9 mouse cellular contexts compared by ENCODE assay signal in genomic region chr11:106255174-106255573, GRCm38 (mm10). TPM values are rescaled to one million over a fixed set of nuclear protein-coding genes. Genes with fewer than 3 reads are reported as not detected.
DNase-seq lines count a peak whose midpoint lies in the region; ATAC-seq and TF ChIP-seq lines count a peak whose summit lies in the region.
"Had no signal": no experiment of that assay in that cellular context is flagged by ENCODE, and none has a peak within 500 bp of the region (broad histone marks: within the 10 kb centered on the region; RNA-seq: fewer than 3 reads in every experiment).

No protein-coding gene starts in this region.

- H3K4me1 ChIP-seq in embryonic fibroblast, embryonic 13.5 days (ENCODE audit: control insufficient read depth, insufficient read depth, low read length) = peaks cover 4% of the 10 kb centered on the region; the same call in 1 of the 2 replicates
- peaks cover 20% of the 10 kb centered on the region for H3K4me1 ChIP-seq in limb, embryonic 13.5 days
- H3K4me1 ChIP-seq in small intestine, adult 2 months (ENCODE audit: control insufficient read depth, insufficient read depth, insufficient read length, low read length) = peaks cover 6% of the 10 kb centered on the region; the same call in 1 of the 2 replicates

- TF ChIP-seq CTCF in embryonic fibroblast, embryonic 13.5 days (IDR thresholded peaks at IDR 0.05; ENCODE audit: borderline replicate concordance, insufficient read depth, low read length) = no peak
- TF ChIP-seq CTCF in small intestine, adult 2 months (IDR thresholded peaks at IDR 0.05; ENCODE audit: extremely low read depth, insufficient read length, insufficient replicate concordance, low read depth, low read length) = no peak

- no peaks in the 10 kb centered on the region for H3K27me3 ChIP-seq in limb, embryonic 13.5 days
- H3K27me3 ChIP-seq in small intestine, adult 2 months (ENCODE audit: control insufficient read depth, insufficient read depth, low read length) = no peaks in the 10 kb centered on the region

- peak overlapping the region; percentile 87 for H3K4me3 ChIP-seq in embryonic fibroblast, embryonic 13.5 days (ENCODE audit: insufficient read depth, low read length)
- peak overlapping the region; percentile 85 for H3K4me3 ChIP-seq in limb, embryonic 13.5 days
- H3K4me3 ChIP-seq in small intestine, adult 2 months (ENCODE audit: low read depth, low read length) = peak overlapping the region; percentile 77

- H3K4me2 ChIP-seq in limb, embryonic 13.5 days (replicated peaks) = peak overlapping the region; percentile 99

- intact Hi-C loops in heart, postnatal 25 days (cut with DNase I) = no loop called here

- H3K9ac ChIP-seq in limb, embryonic 13.5 days = peak overlapping the region; percentile 91

- H3K36me3 ChIP-seq in limb, embryonic 13.5 days = peaks cover 69% of the 10 kb centered on the region
- H3K36me3 ChIP-seq in small intestine, adult 2 months (ENCODE audit: control insufficient read depth, insufficient read depth, low read length) = peaks cover 32% of the 10 kb centered on the region

- DNase-seq in heart, adult 11 months = peak; percentile 95
- DNase-seq in heart, postnatal 25 days (ENCODE audit: low spot score) = no peak
- peak; percentile 27 for DNase-seq in CD4-positive helper T cell, adult 2 months (ENCODE audit: low read depth, low spot score)
- DNase-seq in frontal cortex, adult 2 months (ENCODE audit: extremely low spot score in 1 of 2, low spot score in 1 of 2) = no peak
- no peak for DNase-seq in kidney, postnatal 25 days

- no peak for ATAC-seq in limb, embryonic 13.5 days (ENCODE audit: low FRiP score, low read depth)

- H3K27ac ChIP-seq in embryonic fibroblast, embryonic 13.5 days (ENCODE audit: insufficient read depth, low read length) = peak overlapping the region; percentile 16; the same call in 1 of the 2 replicates
- 0 out of 2 replicates have a peak overlapping the region, but pooled peaks have one; percentile 55 for H3K27ac ChIP-seq in limb, embryonic 13.5 days
- H3K27ac ChIP-seq in small intestine, adult 2 months (ENCODE audit: insufficient read depth, low read depth, low read length) = no peak overlapping the region

- no peaks in the 10 kb centered on the region for H3K9me3 ChIP-seq in limb, embryonic 13.5 days

- 4% methylated on average over 22 of the region's 22 CpGs for WGBS in limb, embryonic 13.5 days
- 1% methylated on average over 22 of the region's 22 CpGs for WGBS in small intestine, adult 2 months

- TF ChIP-seq POLR2A in embryonic fibroblast, embryonic 13.5 days (IDR thresholded peaks at IDR 0.05; ENCODE audit: low read depth, low read length) = no peak
- no peak for TF ChIP-seq POLR2A in small intestine, adult 2 months (IDR thresholded peaks at IDR 0.05; ENCODE audit: low read depth, low read length)

RNA-seq across cellular contexts. Expression of gene Ftsj3, which starts 0.7 kb away (rescaled TPM):
- 10 to 100 TPM; 20.8 to 21.8 TPM for total RNA-seq in heart, postnatal 25 days (2021)
- 49.5 and 60.5 TPM in 2 replicates for polyA plus RNA-seq in embryonic fibroblast, embryonic 13.5 days (2011; ENCODE audit: insufficient read length, low read depth, missing spikeins)
- polyA plus RNA-seq in limb, embryonic 13.5 days (2015; fragmentation: Nextera tagmentation; extraction: Ambion mirVana) = 56.4 and 58.5 TPM in 2 replicates
- polyA plus RNA-seq in small intestine, adult 2 months (2012; rRNA removed) = 2.8 and 3.9 TPM in 2 replicates
- 23.7 and 28.1 TPM in 2 replicates for polyA plus RNA-seq in frontal cortex, adult 2 months (2012; rRNA removed)

RNA-seq across cellular contexts. Expression of gene Psmc5, which starts 0.8 kb away (rescaled TPM):
- total RNA-seq in heart, postnatal 25 days (2021) = 100 to 1,000 TPM; 103 to 107 TPM
- 141 and 156 TPM in 2 replicates for polyA plus RNA-seq in embryonic fibroblast, embryonic 13.5 days (2011; ENCODE audit: insufficient read length, low read depth, missing spikeins)
- polyA plus RNA-seq in limb, embryonic 13.5 days (2015; fragmentation: Nextera tagmentation; extraction: Ambion mirVana) = 320 and 338 TPM in 2 replicates
- polyA plus RNA-seq in small intestine, adult 2 months (2012; rRNA removed) = 10.2 and 19.4 TPM in 2 replicates
- polyA plus RNA-seq in frontal cortex, adult 2 months (2012; rRNA removed) = 229 and 247 TPM in 2 replicates

RNA-seq across cellular contexts. Expression of gene Smarcd2, which starts 17.6 kb away (rescaled TPM):
- total RNA-seq in heart, postnatal 25 days (2021) = 10 to 100 TPM; 17.7 to 21.5 TPM
- 50.4 and 64.3 TPM in 2 replicates for polyA plus RNA-seq in embryonic fibroblast, embryonic 13.5 days (2011; ENCODE audit: insufficient read length, low read depth, missing spikeins)
- 82.6 and 82.7 TPM in 2 replicates for polyA plus RNA-seq in limb, embryonic 13.5 days (2015; fragmentation: Nextera tagmentation; extraction: Ambion mirVana)
- 40.6 and 101 TPM in 2 replicates for polyA plus RNA-seq in small intestine, adult 2 months (2012; rRNA removed)
- polyA plus RNA-seq in frontal cortex, adult 2 months (2012; rRNA removed) = 32.1 and 33.5 TPM in 2 replicates

RNA-seq across cellular contexts. Expression of gene Tcam1, which starts 21.3 kb away (rescaled TPM):
- total RNA-seq in heart, postnatal 25 days (2021) = not detected
- polyA plus RNA-seq in embryonic fibroblast, embryonic 13.5 days (2011; ENCODE audit: insufficient read length, low read depth, missing spikeins) = 0.16 and 0.18 TPM in 2 replicates
- 0.34 and 0.43 TPM in 2 replicates for polyA plus RNA-seq in limb, embryonic 13.5 days (2015; fragmentation: Nextera tagmentation; extraction: Ambion mirVana)
- 0.05 TPM in 2 replicates for polyA plus RNA-seq in small intestine, adult 2 months (2012; rRNA removed)
- 0.23 and 0.28 TPM in 2 replicates for polyA plus RNA-seq in frontal cortex, adult 2 months (2012; rRNA removed)
- total RNA-seq: neutrophil, adult 5-6 weeks had no signal

RNA-seq across cellular contexts. Expression of gene Ddx42, which starts 38.4 kb away (rescaled TPM):
- total RNA-seq in heart, postnatal 25 days (2021) = 10 to 100 TPM; 24.5 to 25.7 TPM
- 55.0 and 58.3 TPM in 2 replicates for polyA plus RNA-seq in embryonic fibroblast, embryonic 13.5 days (2011; ENCODE audit: insufficient read length, low read depth, missing spikeins)
- 88.5 and 91.4 TPM in 2 replicates for polyA plus RNA-seq in limb, embryonic 13.5 days (2015; fragmentation: Nextera tagmentation; extraction: Ambion mirVana)
- 2.1 and 5.2 TPM in 2 replicates for polyA plus RNA-seq in small intestine, adult 2 months (2012; rRNA removed)
- polyA plus RNA-seq in frontal cortex, adult 2 months (2012; rRNA removed) = 44.5 and 49.9 TPM in 2 replicates

Comparison
In these comparisons a context has a peak if more than half of its experiments do, and no peak if none do; other contexts are left out.
1. DNase-seq: peak in heart, adult 11 months (single experiment) and CD4-positive helper T cell, adult 2 months (single experiment); none in heart, postnatal 25 days (single experiment), frontal cortex, adult 2 months (0 of 2) and kidney, postnatal 25 days (0 of 2).
2. Peak in every context shown above with its lines, with median percentiles within 50 percentile points of each other: H3K4me3 ChIP-seq.